Mouse (Mus musculus): ENCODE data around the gene Cd19.
A peak's percentile ranks its signal among the peaks of the same experiment; 100 is the strongest.

DNA sequence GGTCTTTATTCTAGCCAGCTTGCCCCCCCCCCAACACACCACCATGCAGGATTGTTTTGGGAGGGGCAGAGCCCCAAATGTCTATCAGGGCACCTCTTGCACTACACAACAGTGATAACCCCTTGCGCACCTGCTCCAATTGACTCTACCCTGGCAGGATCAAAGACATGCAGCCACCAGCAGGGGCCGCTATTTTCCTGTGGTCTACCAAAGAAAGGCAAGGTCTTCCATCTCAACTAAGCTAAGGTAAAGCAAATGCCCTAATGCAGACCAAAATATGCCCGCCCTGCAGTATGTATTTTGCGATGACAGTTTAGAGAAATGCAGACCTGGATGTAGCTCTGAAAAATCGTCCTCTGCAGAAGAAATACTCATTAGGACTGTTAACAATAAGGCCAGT, 15.1 kb downstream of the Cd19 start:
- no peak for TF ChIP-seq GATA1 (IDR thresholded peaks at IDR 0.05; ENCODE audit: borderline replicate concordance, low read length)
- peak; percentile 93 for TF ChIP-seq CTCF (IDR thresholded peaks at IDR 0.05; ENCODE audit: low read depth, low read length)
